Mouse (Mus musculus) CH12.LX (cell line): ENCODE measurements around the gene Tmc8.

ENCODE experiments used
- CTCF ChIP-seq, 2 experiments: IDR thresholded peaks in 1 of 2; conservative IDR thresholded peaks in 1 of 2; 2 replicates each; pipeline ENCODE4 v1.5.1; 2011 to 2012; ENCODE audit warnings: low read depth in 2 of 2, low read length in 2 of 2, improper control_type of control experiment in 1 of 2, inconsistent platforms in 1 of 2, mild to moderate bottlenecking in 1 of 2, moderate library complexity in 1 of 2
- GABPA ChIP-seq: IDR thresholded peaks from 2 replicates; pipeline ENCODE4 v1.6.1; 2012; ENCODE audit warnings: low read depth, low read length, improper control_type of control experiment, inconsistent platforms; ENCODE audit not compliant: insufficient replicate concordance
- MAFK ChIP-seq: IDR thresholded peaks from 2 replicates; pipeline ENCODE4 v1.6.1; 2011; ENCODE audit warnings: low read length, improper control_type of control experiment; ENCODE audit not compliant: insufficient replicate concordance
- TCF12 ChIP-seq: IDR thresholded peaks from 2 replicates; pipeline ENCODE4 v1.6.1; 2014; ENCODE audit warnings: low read depth, mild to moderate bottlenecking, inconsistent platforms, low read length, improper control_type of control experiment
- USF1 ChIP-seq: IDR thresholded peaks from 2 replicates; pipeline ENCODE4 v1.6.1; 2014; ENCODE audit warnings: low read depth, mild to moderate bottlenecking, inconsistent platforms, low read length, improper control_type of control experiment

DNA sequence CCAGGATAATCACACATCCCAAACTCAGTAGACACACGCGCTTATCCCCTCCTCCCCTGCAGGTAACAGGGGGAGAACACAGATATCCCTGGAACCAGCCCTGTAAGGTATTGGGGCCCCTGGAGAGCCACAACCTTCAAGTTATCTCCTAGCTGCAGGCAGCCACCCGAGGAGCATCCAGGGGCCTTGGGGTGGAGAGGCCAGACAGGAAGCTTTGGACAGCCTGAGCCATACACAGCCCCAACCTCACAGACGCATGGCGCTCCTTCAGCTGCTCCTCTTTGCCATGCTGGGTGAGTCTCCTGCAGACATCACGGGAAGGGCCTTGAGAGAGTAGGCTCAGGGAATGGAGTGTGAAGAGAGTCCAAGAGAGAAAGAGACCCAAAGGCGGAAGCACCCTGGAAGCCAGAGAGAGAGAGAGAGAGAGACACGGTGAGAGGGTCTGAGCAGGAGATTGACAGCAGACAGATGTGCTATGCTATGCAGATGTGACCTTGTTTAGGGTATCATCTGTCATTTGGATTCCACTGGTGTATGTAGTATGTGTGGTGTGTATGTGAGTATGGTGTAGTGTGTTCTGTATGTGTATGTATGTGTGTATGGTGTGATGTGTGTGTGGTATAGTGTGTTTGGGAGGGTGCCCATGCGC lies 15.8 kb downstream of the Tmc8 start, which contains the start of gene 6030468B19Rik:
- no peak for TF ChIP-seq USF1
- TF ChIP-seq MAFK: no peak
- TF ChIP-seq CTCF (conservative IDR thresholded peaks at IDR 0.05 in 1 of 2, IDR thresholded peaks at IDR 0.05 in 1 of 2; ENCODE audit: low read depth in 2 of 2, low read length in 2 of 2): no peak
- TF ChIP-seq GABPA: no peak
- TF ChIP-seq TCF12: no peak
